Mouse (Mus musculus) naive thymus-derived CD4-positive, alpha-beta T cell, adult 5 months (primary cell): Measurements from ENCODE around the gene Tmem9. TPM values are rescaled to one million over a fixed set of nuclear protein-coding genes. Genes with fewer than 3 reads are reported as not detected.

Experiments used
- polyA plus RNA-seq: library from polyadenylated mRNA; unstranded; fragments of 100-300 nt; shearing (Covaris generic); gene quantifications from one replicate; pipeline ENCODE4 v1.2.1, GENCODE M21; 2017

Gene Tmem9
- polyA plus RNA-seq: 27.7 TPM

DNA sequence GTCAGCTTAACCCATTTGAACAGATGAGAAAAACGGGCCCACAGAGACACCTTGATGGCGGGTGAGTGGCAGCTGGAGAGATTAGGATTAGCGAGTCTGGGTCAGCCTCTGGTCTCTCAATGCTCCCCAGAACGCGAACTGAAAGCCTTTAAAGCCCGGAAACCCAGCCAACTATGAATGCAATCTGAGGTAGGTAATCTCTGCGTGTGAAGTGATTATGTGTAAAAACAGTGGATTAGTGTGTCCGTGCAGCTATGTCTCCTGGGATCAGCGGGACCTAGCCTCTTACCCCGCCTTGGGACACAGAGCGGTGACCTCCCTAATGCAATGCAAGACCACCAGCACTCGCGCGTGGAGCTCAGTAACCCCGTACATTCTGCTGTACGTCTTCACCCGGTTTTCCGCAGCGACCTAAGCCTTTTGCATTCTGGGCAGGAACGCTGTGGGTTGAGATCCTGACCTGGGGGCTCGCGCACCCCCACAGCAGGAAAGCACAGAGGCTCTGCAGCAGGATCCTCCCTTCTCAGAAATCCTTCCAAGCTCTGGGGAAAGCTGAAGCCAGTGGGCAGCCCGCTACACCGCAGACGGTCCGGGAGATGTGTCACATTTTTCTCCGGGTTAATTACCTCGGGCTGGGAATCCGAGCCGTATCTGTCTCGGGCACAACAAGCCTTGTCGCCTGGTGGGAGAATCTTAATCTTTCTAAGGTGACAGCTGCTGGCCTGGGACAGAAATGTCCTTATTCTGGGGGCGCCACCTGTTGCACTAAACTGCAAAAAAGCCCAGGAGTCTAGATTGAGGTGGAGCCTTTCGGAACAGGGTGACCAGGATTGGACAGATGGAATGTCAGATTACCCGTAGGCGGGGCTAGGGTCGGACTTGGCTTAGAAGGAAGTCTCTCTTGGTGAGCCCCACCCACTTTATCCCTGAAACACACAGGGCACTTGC, at the start of gene Tmem9:
Gene Tmem9 (plus strand): TSS at position 940 of the 948 bp plus-strand sequence.

GRCm38 (mm10) chr1:136006292-136006748, 1.6 kb upstream of the Tmem9 start, which contains the start of gene Igfn1:
Gene Igfn1, minus strand, starts transcription at chr1:136006342.

DNA sequence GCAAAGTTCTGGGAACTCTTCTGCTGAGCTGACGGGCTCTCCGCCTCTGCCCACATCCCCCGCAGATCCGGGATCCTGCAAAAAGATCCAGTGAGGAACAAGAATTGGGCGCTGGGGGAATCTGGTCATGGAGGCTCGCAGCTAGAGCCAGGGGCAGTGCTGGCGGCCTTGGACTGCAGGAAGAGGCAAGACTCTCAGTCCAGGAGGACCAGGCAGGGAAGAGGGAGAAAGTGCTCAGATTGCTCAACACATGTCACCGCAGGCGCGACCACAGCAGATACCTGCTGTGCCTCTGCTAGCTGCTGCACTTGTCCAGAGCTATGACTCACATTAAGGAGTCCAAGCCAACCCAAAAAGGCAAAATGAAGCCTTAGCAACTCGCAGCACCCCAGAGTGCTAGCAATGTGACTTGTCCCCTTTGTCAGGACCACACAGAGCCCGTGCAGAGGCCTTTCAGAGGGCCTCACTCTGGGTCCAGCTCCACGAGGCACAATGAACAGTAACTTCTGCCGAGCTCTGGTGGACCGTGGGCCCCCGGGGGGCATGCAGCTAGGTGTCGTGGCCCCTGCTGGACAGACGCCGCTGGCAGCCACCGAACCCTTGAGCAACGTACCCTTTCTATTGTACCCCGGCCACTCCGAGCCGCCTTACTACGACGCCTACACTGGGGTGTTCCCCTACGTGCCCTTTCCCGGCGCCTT, 42.5 kb downstream of the Tmem9 start, which contains the start of gene Ascl5:
Gene Ascl5 (plus strand): TSS at position 493 of the 701 bp plus-strand sequence.

GRCm38 (mm10) chr1:136052547-136052946, 44.6 kb downstream of the Tmem9 start, which contains the start of gene Cacna1s:
Gene Cacna1s, plus strand, starts transcription at chr1:136052750.

Other genes with a start within 250 kb of the Tmem9 start
- gene Phlda3, start 242.0 kb upstream of the Tmem9 start, polyA plus RNA-seq: 0.24 TPM
- gene Tnni1, start 228.7 kb upstream of the Tmem9 start, polyA plus RNA-seq: not detected
- gene Lad1, start 189.6 kb upstream of the Tmem9 start, polyA plus RNA-seq: 0.86 TPM
- not detected for gene Tnnt2, start 171.8 kb upstream of the Tmem9 start, polyA plus RNA-seq
- gene Pkp1, start 88.9 kb upstream of the Tmem9 start, polyA plus RNA-seq: not detected
- not detected for gene Igfn1, start 1.8 kb upstream of the Tmem9 start, polyA plus RNA-seq
- not detected for gene Ascl5, start 42.7 kb downstream of the Tmem9 start, polyA plus RNA-seq
- gene Cacna1s, start 44.6 kb downstream of the Tmem9 start, polyA plus RNA-seq: not detected
- gene Kif21b, start 123.2 kb downstream of the Tmem9 start, polyA plus RNA-seq: 74.7 TPM
- not detected for gene Mroh3, start 204.7 kb downstream of the Tmem9 start, polyA plus RNA-seq
- not detected for gene Inava, start 226.1 kb downstream of the Tmem9 start, polyA plus RNA-seq